Mouse (Mus musculus) thymus, adult 2 months (tissue): ENCODE results near the gene Dnaaf5. TPM values are rescaled to one million over a fixed set of nuclear protein-coding genes. Genes with fewer than 3 reads are reported as not detected.

Source experiments
- DNase-seq: peaks from one replicate; pipeline ENCODE4 v3.0.0; 2021
- H3K27ac ChIP-seq: fragments of 200-500 bp; 2 replicates; pipeline ENCODE4 v1.5.1; 2012; ENCODE audit warnings: low read length, control low read depth; ENCODE audit not compliant: control insufficient read depth, insufficient read depth
- H3K27me3 ChIP-seq: fragments of 200-500 bp; 2 replicates; pipeline ENCODE4 v1.6.1; 2012; ENCODE audit warnings: mild to moderate bottlenecking, low read length, moderate library complexity, mixed read lengths; ENCODE audit not compliant: control insufficient read depth, insufficient read depth
- H3K36me3 ChIP-seq: fragments of 200-500 bp; 2 replicates; pipeline ENCODE4 v1.6.1; 2012; ENCODE audit warnings: mild to moderate bottlenecking, low read length, moderate library complexity; ENCODE audit not compliant: control insufficient read depth, insufficient read depth
- H3K4me1 ChIP-seq: fragments of 200-500 bp; replicated peaks from 2 replicates; pipeline ENCODE4 v1.6.1; 2012; ENCODE audit warnings: low read length; ENCODE audit not compliant: control insufficient read depth, insufficient read depth
- H3K4me3 ChIP-seq: fragments of 200-500 bp; 2 replicates; pipeline ENCODE4 v1.5.1; 2012; ENCODE audit warnings: mild to moderate bottlenecking, low read length, control low read depth, moderate library complexity; ENCODE audit not compliant: control insufficient read depth, insufficient read depth
- CTCF ChIP-seq: fragments of 200-500 bp; IDR thresholded peaks from 2 replicates; pipeline ENCODE4 v1.5.1; 2012; ENCODE audit warnings: mild to moderate bottlenecking, control low read depth, low read length, moderate library complexity, borderline replicate concordance; ENCODE audit not compliant: control insufficient read depth, poor library complexity, insufficient read depth; ENCODE audit errors: extremely low read depth
- POLR2A ChIP-seq: fragments of 200-500 bp; IDR thresholded peaks from 2 replicates; pipeline ENCODE4 v1.6.1; 2012; ENCODE audit warnings: mild to moderate bottlenecking, low read length, control low read depth, moderate library complexity; ENCODE audit not compliant: control insufficient read depth, poor library complexity, insufficient read depth; ENCODE audit errors: extremely low read depth
- WGBS: fragments of 180-500 bp; shearing (Covaris S2); methylation state at CpG from one replicate; pipeline ENCODE4 v1.1.7; 2018; 5-methylcytosine and 5-hydroxymethylcytosine counted together
- polyA plus RNA-seq: library from polyadenylated mRNA; depleted of rRNA; stranded (reverse); fragments of >200 nt; gene quantifications from 2 replicates; pipeline ENCODE4 v1.2.3, GENCODE M21; 2012

The Dnaaf5 gene
- polyA plus RNA-seq, 1 experiment, result 50.5 TPM

- Histone ChIP-seq H3K36me3 (no peaks in the 10 kb centered on the region), H3K27me3 (no peaks in the 10 kb centered on the region), H3K4me1 (peaks cover 28% of the 10 kb centered on the region), H3K4me3 (no peak overlapping the region), H3K27ac (no peak overlapping the region)
- WGBS, result 93% methylated on average over 11 of the region's 11 CpGs
- TF ChIP-seq POLR2A (no peak), CTCF (no peak)
- DNase-seq, result no peak
Observed at GRCm38 (mm10) chr5:139202127-139202526, 52.1 kb downstream of the Dnaaf5 start.

- WGBS, result 94% methylated on average over 5 of the region's 5 CpGs
- H3K27ac ChIP-seq, result no peak overlapping the region
- H3K4me1 ChIP-seq, result peaks cover 24% of the 10 kb centered on the region
- H3K36me3 ChIP-seq, result no peaks in the 10 kb centered on the region
- H3K4me3 ChIP-seq, result no peak overlapping the region
- H3K27me3 ChIP-seq, result no peaks in the 10 kb centered on the region
- no peak for DNase-seq
- TF ChIP-seq POLR2A (no peak), CTCF (no peak)
Observed at GRCm38 (mm10) chr5:139203312-139203711, 53.3 kb downstream of the Dnaaf5 start.

- TF ChIP-seq POLR2A (no peak), CTCF (no peak)
Observed at GRCm38 (mm10) chr5:139206081-139206480, 56.1 kb downstream of the Dnaaf5 start.

GRCm38 (mm10) chr5:139206525-139206924, 56.5 kb downstream of the Dnaaf5 start:
- Histone ChIP-seq H3K4me3 (no peak overlapping the region), H3K27ac (no peak overlapping the region), H3K27me3 (no peaks in the 10 kb centered on the region), H3K4me1 (peaks cover 12% of the 10 kb centered on the region), H3K36me3 (no peaks in the 10 kb centered on the region)
- DNase-seq, result no peak
- TF ChIP-seq POLR2A (no peak), CTCF (no peak)
- 26% methylated on average over 7 of the region's 7 CpGs for WGBS

More at GRCm38 (mm10) chr5:139206081-139206480, 56.1 kb downstream of the Dnaaf5 start:
- no peak overlapping the region for H3K4me3 ChIP-seq
- no peaks in the 10 kb centered on the region for H3K36me3 ChIP-seq
- H3K27ac ChIP-seq, result no peak overlapping the region
- peaks cover 17% of the 10 kb centered on the region for H3K4me1 ChIP-seq
- H3K27me3 ChIP-seq, result no peaks in the 10 kb centered on the region
- DNase-seq, result no peak
- WGBS, result 88% methylated on average over 4 of the region's 4 CpGs

GRCm38 (mm10) chr5:139208183-139208582, 58.2 kb downstream of the Dnaaf5 start:
- TF ChIP-seq CTCF (no peak), POLR2A (no peak)
- no peaks in the 10 kb centered on the region for H3K36me3 ChIP-seq
- H3K4me3 ChIP-seq, result no peak overlapping the region
- H3K27me3 ChIP-seq, result no peaks in the 10 kb centered on the region
- no peak for DNase-seq
- peaks cover 5% of the 10 kb centered on the region; the same call in 1 of the 2 replicates for H3K4me1 ChIP-seq
- H3K27ac ChIP-seq, result no peak overlapping the region

- WGBS, result 94% methylated on average over 10 of the region's 10 CpGs
- Histone ChIP-seq H3K36me3 (no peaks in the 10 kb centered on the region), H3K4me3 (no peak overlapping the region), H3K27ac (no peak overlapping the region), H3K4me1 (peaks cover 5% of the 10 kb centered on the region; the same call in 1 of the 2 replicates), H3K27me3 (no peaks in the 10 kb centered on the region)
- TF ChIP-seq CTCF, result no peak
- no peak for TF ChIP-seq POLR2A
- no peak for DNase-seq
Observed at GRCm38 (mm10) chr5:139208871-139209684, 59.1 kb downstream of the Dnaaf5 start.
